Mouse (Mus musculus) ES-Bruce4 (cell line): ENCODE measurements at regions not wholly inside any gene's neighbourhood (a gene's known extent, or its start where the extent isn't known, plus 50 kb on each side); places are given as distances from the start of the nearest gene placed in this dataset.

ENCODE experiments used
- H3K27ac ChIP-seq: 2 replicates; pipeline ENCODE4 v1.5.1; 2012; ENCODE audit warnings: low read length, inconsistent platforms; ENCODE audit not compliant: insufficient read depth
- H3K27me3 ChIP-seq: 2 replicates; pipeline ENCODE4 v1.6.1; 2012; ENCODE audit warnings: mild to moderate bottlenecking, low read length, inconsistent platforms; ENCODE audit not compliant: control insufficient read depth, poor library complexity, insufficient read depth, severe bottlenecking
- H3K36me3 ChIP-seq: 2 replicates; pipeline ENCODE4 v1.6.1; 2012; ENCODE audit warnings: inconsistent platforms, mild to moderate bottlenecking, low read length, moderate library complexity; ENCODE audit not compliant: control insufficient read depth, poor library complexity, insufficient read depth, severe bottlenecking
- H3K4me1 ChIP-seq: one replicate; pipeline ENCODE4 v1.8.1; 2011; ENCODE audit warnings: low read length; ENCODE audit not compliant: control insufficient read depth, insufficient read depth
- H3K4me3 ChIP-seq: 2 replicates; pipeline ENCODE4 v1.5.1; 2011; ENCODE audit warnings: low read depth, mild to moderate bottlenecking, low read length
- H3K9ac ChIP-seq: 2 replicates; pipeline ENCODE4 v1.6.1; 2012; ENCODE audit warnings: low read depth, mild to moderate bottlenecking, inconsistent platforms; ENCODE audit not compliant: poor library complexity, severe bottlenecking
- H3K9me3 ChIP-seq: replicated peaks from 2 replicates; pipeline ENCODE4 v1.6.1; 2012; ENCODE audit warnings: mild to moderate bottlenecking, low read length, inconsistent platforms; ENCODE audit not compliant: control insufficient read depth, poor library complexity, insufficient read depth, severe bottlenecking
- CTCF ChIP-seq: IDR thresholded peaks from one replicate; pipeline ENCODE4 v1.8.1; 2011; ENCODE audit warnings: low read depth, low read length
- EP300 ChIP-seq: IDR thresholded peaks from 2 replicates; pipeline ENCODE4 v1.6.1; 2011; ENCODE audit warnings: low read depth, low read length; ENCODE audit not compliant: insufficient read depth
- POLR2A ChIP-seq: IDR thresholded peaks from one replicate; pipeline ENCODE4 v1.8.1; 2011; ENCODE audit warnings: low read length; ENCODE audit not compliant: insufficient read depth

- no peaks in the 10 kb centered on the region for H3K9me3 ChIP-seq
- TF ChIP-seq CTCF (no peak), EP300 (no peak), POLR2A (no peak)
Measured at GRCm38 (mm10) chr7:124549038-124549437, 566.4 kb downstream of the Hs3st4 start.

GRCm38 (mm10) chr7:124557213-124557612 is 574.5 kb downstream of the Hs3st4 start:
- Histone ChIP-seq H3K9ac (no peak overlapping the region), H3K9me3 (no peaks in the 10 kb centered on the region), H3K27ac (no peak overlapping the region), H3K36me3 (no peaks in the 10 kb centered on the region), H3K27me3 (no peaks in the 10 kb centered on the region), H3K4me1 (no peaks in the 10 kb centered on the region), H3K4me3 (no peak overlapping the region)
- TF ChIP-seq EP300 (no peak), POLR2A (no peak), CTCF (no peak)

More at GRCm38 (mm10) chr7:124549038-124549437, 566.4 kb downstream of the Hs3st4 start:
- H3K9ac ChIP-seq: no peak overlapping the region
- H3K4me3 ChIP-seq: no peak overlapping the region
- no peaks in the 10 kb centered on the region for H3K27me3 ChIP-seq
- no peaks in the 10 kb centered on the region for H3K36me3 ChIP-seq
- H3K4me1 ChIP-seq: no peaks in the 10 kb centered on the region
- H3K27ac ChIP-seq: no peak overlapping the region

- H3K9ac ChIP-seq: no peak overlapping the region
Measured at GRCm38 (mm10) chr7:124570804-124571203, 588.1 kb downstream of the Hs3st4 start.

GRCm38 (mm10) chr7:124573666-124574065 is 591.0 kb downstream of the Hs3st4 start:
- H3K36me3 ChIP-seq: no peaks in the 10 kb centered on the region
- no peaks in the 10 kb centered on the region for H3K27me3 ChIP-seq
- no peaks in the 10 kb centered on the region for H3K9me3 ChIP-seq
- H3K4me3 ChIP-seq: no peak overlapping the region
- H3K9ac ChIP-seq: no peak overlapping the region
- no peak overlapping the region for H3K27ac ChIP-seq
- no peaks in the 10 kb centered on the region for H3K4me1 ChIP-seq
- no peak for TF ChIP-seq CTCF
- no peak for TF ChIP-seq EP300
- no peak for TF ChIP-seq POLR2A

More at GRCm38 (mm10) chr7:124570804-124571203, 588.1 kb downstream of the Hs3st4 start:
- Histone ChIP-seq H3K27me3 (no peaks in the 10 kb centered on the region), H3K4me3 (no peak overlapping the region), H3K9me3 (no peaks in the 10 kb centered on the region), H3K36me3 (no peaks in the 10 kb centered on the region), H3K27ac (no peak overlapping the region), H3K4me1 (no peaks in the 10 kb centered on the region)
- TF ChIP-seq CTCF (no peak), EP300 (no peak), POLR2A (no peak)

- Histone ChIP-seq H3K4me1 (no peaks in the 10 kb centered on the region), H3K27me3 (no peaks in the 10 kb centered on the region), H3K36me3 (no peaks in the 10 kb centered on the region), H3K27ac (no peak overlapping the region), H3K9me3 (no peaks in the 10 kb centered on the region), H3K4me3 (no peak overlapping the region), H3K9ac (no peak overlapping the region)
- TF ChIP-seq EP300: no peak
- TF ChIP-seq POLR2A: no peak
- no peak for TF ChIP-seq CTCF
Measured at GRCm38 (mm10) chr7:124581342-124581741, 598.7 kb downstream of the Hs3st4 start.

GRCm38 (mm10) chr7:124585296-124585695 is 602.6 kb downstream of the Hs3st4 start:
- Histone ChIP-seq H3K9me3 (no peaks in the 10 kb centered on the region), H3K4me3 (no peak overlapping the region), H3K27me3 (no peaks in the 10 kb centered on the region), H3K4me1 (no peaks in the 10 kb centered on the region), H3K36me3 (no peaks in the 10 kb centered on the region), H3K9ac (no peak overlapping the region), H3K27ac (no peak overlapping the region)
- TF ChIP-seq EP300: no peak
- no peak for TF ChIP-seq POLR2A
- no peak for TF ChIP-seq CTCF
